Mouse (Mus musculus) kidney, postnatal 10 days (tissue): ENCODE results near the gene Slc39a9.

Experiments
- DNase-seq: peaks from one replicate; pipeline ENCODE4 v3.0.0; 2021; ENCODE audit warnings: mixed read lengths

Gene Slc39a9

DNA sequence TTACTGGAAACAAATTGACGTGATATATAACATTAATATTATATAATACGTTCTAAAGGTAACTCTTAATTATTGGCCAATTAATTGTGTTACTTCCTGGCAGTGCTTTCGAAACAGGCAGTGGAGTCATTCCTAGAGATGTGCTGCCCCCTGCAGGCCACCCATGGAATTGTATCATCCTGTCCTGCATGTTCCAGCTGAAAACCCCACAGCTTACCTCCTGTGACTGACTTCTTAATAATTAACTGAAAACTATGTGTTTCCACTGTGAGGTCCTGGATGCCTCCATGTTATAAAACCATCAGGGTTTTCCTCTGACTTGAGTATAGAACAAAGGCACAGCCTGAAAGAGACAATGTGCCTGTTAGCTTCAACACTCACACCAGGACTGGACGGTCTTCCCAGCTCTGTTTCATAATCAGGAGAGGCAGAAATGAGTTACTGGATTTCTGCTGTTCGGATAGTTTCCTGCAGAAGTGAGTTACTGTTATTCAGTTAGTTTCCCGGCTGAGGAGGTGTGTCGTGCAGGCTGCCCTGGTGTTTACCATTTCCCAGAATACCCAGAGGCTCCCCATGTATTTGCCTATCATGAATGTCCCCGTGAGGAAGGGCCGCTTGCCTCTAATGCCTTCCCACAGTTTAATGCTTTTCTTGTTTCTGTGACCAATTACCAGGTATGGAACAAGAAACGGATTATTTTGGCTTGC, 81.3 kb downstream of the Slc39a9 start:
- DNase-seq = peak; percentile 95

- no peak for DNase-seq
These were observed 84.5 kb downstream of the Slc39a9 start for GRCm38 (mm10) chr12:80728207-80728606.

- DNase-seq = no peak
These were observed 85.1 kb downstream of the Slc39a9 start for GRCm38 (mm10) chr12:80728814-80729213.

- DNase-seq = no peak
These were observed 86.3 kb downstream of the Slc39a9 start for GRCm38 (mm10) chr12:80729758-80730530.

DNA sequence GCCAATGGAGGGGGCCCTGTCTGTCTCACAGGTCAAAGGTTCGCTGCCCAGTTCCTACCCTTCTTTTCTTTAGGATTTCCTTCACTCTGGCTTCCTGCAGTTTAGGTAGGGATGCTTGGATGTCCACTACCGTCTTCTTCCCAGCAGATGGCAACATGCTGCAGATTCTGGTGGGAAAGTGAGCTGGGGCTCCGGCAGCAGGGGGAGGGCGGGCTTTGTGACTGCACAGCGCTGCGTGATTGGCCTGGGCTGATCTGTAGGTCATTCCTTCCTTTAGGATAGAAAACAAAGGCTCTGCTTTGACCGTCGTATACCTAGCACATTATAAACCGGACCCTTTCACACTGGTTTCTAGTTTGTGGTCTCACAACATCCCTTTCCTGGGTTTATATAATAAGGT, 86.9 kb downstream of the Slc39a9 start:
- peak; percentile 81 for DNase-seq
